Mouse (Mus musculus): ENCODE measurements at regions not wholly inside any gene's neighbourhood (a gene's known extent, or its start where the extent isn't known, plus 50 kb on each side); places are given as distances from the start of the nearest gene placed in this dataset.
A peak's percentile ranks its signal among the peaks of the same experiment; 100 is the strongest.

DNA sequence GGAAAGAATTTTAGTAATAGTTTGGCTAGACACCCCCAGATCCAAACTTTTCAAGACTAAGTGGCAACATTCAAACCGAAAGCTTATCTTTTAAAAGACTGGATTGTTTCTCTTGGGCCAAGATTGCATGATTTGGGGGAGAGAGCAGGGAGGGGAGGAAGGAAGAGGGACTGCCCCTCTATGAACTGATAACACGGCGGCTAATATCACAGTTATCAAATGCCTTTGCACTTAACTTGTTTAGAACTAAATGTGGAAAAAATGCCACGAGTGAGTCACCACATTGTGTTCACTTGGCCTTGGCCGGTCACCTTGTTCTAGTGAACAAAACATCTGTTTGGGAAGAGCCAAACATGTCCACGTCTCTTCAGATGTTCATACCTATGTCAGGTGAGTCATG is 92.3 kb downstream of the Tes start:
- Histone ChIP-seq H3K4me1 (replicated peaks; ENCODE audit: control insufficient read depth, insufficient read depth, low read length) (no peaks in the 10 kb centered on the region), H3K9me3 (ENCODE audit: control insufficient read depth, low read length) (no peaks in the 10 kb centered on the region), H3K4me2 (no peak overlapping the region), H3K9ac (ENCODE audit: low read depth, low read length) (no peak overlapping the region), H3K36me3 (ENCODE audit: control insufficient read depth, insufficient read depth, low read length) (no peaks in the 10 kb centered on the region), H3K27me3 (replicated peaks; ENCODE audit: control insufficient read depth, insufficient read depth, low read length) (no peaks in the 10 kb centered on the region), H3K4me3 (ENCODE audit: low read depth, low read length) (no peak overlapping the region), H3K27ac (ENCODE audit: low read depth, low read length) (no peak overlapping the region)
- ATAC-seq (replicated peaks; ENCODE audit: low FRiP score) (no peak), DNase-seq (ENCODE audit: low spot score) (no peak)
- 66% methylated on average over 6 of the region's 6 CpGs for WGBS

- Histone ChIP-seq H3K36me3 (ENCODE audit: control insufficient read depth, insufficient read depth, low read length) (no peaks in the 10 kb centered on the region), H3K4me3 (ENCODE audit: low read depth, low read length) (no peak overlapping the region), H3K4me2 (no peak overlapping the region), H3K27ac (ENCODE audit: low read depth, low read length) (no peak overlapping the region), H3K9me3 (ENCODE audit: control insufficient read depth, low read length) (no peaks in the 10 kb centered on the region), H3K4me1 (replicated peaks; ENCODE audit: control insufficient read depth, insufficient read depth, low read length) (no peaks in the 10 kb centered on the region), H3K27me3 (replicated peaks; ENCODE audit: control insufficient read depth, insufficient read depth, low read length) (no peaks in the 10 kb centered on the region), H3K9ac (ENCODE audit: low read depth, low read length) (no peak overlapping the region)
- WGBS = 78% methylated on average over 18 of the region's 18 CpGs
- DNase-seq (ENCODE audit: low spot score) (no peak), ATAC-seq (replicated peaks; ENCODE audit: low FRiP score) (no peak)
Measured at GRCm38 (mm10) chr6:17169971-17170781, 105.2 kb downstream of the Tes start.

- no peaks in the 10 kb centered on the region for H3K36me3 ChIP-seq (ENCODE audit: control insufficient read depth, insufficient read depth, low read length)
- no peak for ATAC-seq (replicated peaks; ENCODE audit: low FRiP score)
- 57% methylated on average over 7 of the region's 7 CpGs for WGBS
Measured at GRCm38 (mm10) chr6:17170782-17171272, 105.9 kb downstream of the Tes start.

DNA sequence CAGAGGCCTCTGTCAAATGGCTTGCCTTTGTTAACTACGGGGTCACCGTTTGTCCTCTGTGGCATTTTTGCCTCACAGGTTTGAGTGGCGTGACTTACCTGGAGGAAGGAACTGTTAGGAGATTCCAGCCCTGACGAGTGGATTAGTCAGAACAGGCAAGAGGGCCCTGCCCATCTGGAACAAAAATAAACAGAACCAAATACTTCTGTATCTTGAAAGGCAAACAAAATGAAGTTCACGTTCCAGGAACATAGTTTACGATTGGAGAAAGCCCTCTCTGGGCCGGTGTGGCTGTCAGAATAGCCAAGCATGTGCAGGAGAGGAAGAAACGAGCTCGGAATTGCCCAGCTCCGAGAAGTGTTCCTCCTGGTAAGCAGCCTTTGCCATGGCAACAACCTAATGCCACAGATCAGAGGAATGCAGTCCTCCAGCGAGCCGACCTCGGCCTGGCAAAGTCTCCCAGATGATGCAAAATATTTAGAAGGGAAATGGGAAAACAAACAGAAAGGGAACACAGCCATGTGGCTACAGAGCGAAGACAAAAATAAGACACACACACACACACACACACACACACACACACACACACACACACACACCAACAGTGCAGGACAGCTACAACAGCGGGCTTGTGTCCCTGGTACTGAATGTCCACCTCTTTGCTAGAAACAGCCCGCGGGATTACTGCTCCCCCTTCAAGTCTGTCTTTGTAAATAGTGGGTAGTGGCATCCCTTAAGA is 106.5 kb downstream of the Tes start:
- Histone ChIP-seq H3K27ac (ENCODE audit: low read depth, low read length) (no peak overlapping the region), H3K27me3 (replicated peaks; ENCODE audit: control insufficient read depth, insufficient read depth, low read length) (no peaks in the 10 kb centered on the region), H3K4me2 (0 out of 2 replicates have a peak overlapping the region, but pooled peaks have one; percentile 4), H3K9ac (ENCODE audit: low read depth, low read length) (no peak overlapping the region), H3K4me3 (ENCODE audit: low read depth, low read length) (no peak overlapping the region), H3K36me3 (ENCODE audit: control insufficient read depth, insufficient read depth, low read length) (no peaks in the 10 kb centered on the region), H3K9me3 (ENCODE audit: control insufficient read depth, low read length) (no peaks in the 10 kb centered on the region), H3K4me1 (replicated peaks; ENCODE audit: control insufficient read depth, insufficient read depth, low read length) (no peaks in the 10 kb centered on the region)
- WGBS = 53% methylated on average over 17 of the region's 17 CpGs
- ATAC-seq (replicated peaks; ENCODE audit: low FRiP score) = no peak
- DNase-seq (ENCODE audit: low spot score) = no peak

More at GRCm38 (mm10) chr6:17170782-17171272, 105.9 kb downstream of the Tes start:
- H3K4me1 ChIP-seq (replicated peaks; ENCODE audit: control insufficient read depth, insufficient read depth, low read length) = no peaks in the 10 kb centered on the region
- no peak overlapping the region for H3K27ac ChIP-seq (ENCODE audit: low read depth, low read length)
- no peak for DNase-seq (ENCODE audit: low spot score)
- no peak overlapping the region for H3K4me2 ChIP-seq
- no peaks in the 10 kb centered on the region for H3K27me3 ChIP-seq (replicated peaks; ENCODE audit: control insufficient read depth, insufficient read depth, low read length)
- H3K9ac ChIP-seq (ENCODE audit: low read depth, low read length) = no peak overlapping the region
- no peak overlapping the region for H3K4me3 ChIP-seq (ENCODE audit: low read depth, low read length)
- no peaks in the 10 kb centered on the region for H3K9me3 ChIP-seq (ENCODE audit: control insufficient read depth, low read length)

- WGBS = 70% methylated on average over 1 of the region's 1 CpGs
Measured at GRCm38 (mm10) chr6:17172050-17172449, 107.1 kb downstream of the Tes start.

GRCm38 (mm10) chr6:17177153-17177552 is 103.8 kb upstream of the Cav2 start:
- Histone ChIP-seq H3K36me3 (ENCODE audit: control insufficient read depth, insufficient read depth, low read length) (no peaks in the 10 kb centered on the region), H3K9me3 (ENCODE audit: control insufficient read depth, low read length) (no peaks in the 10 kb centered on the region), H3K27me3 (replicated peaks; ENCODE audit: control insufficient read depth, insufficient read depth, low read length) (no peaks in the 10 kb centered on the region), H3K4me1 (replicated peaks; ENCODE audit: control insufficient read depth, insufficient read depth, low read length) (no peaks in the 10 kb centered on the region), H3K9ac (ENCODE audit: low read depth, low read length) (no peak overlapping the region), H3K4me2 (no peak overlapping the region), H3K4me3 (ENCODE audit: low read depth, low read length) (no peak overlapping the region), H3K27ac (ENCODE audit: low read depth, low read length) (no peak overlapping the region)
- 49% methylated on average over 7 of the region's 7 CpGs for WGBS
- ATAC-seq (replicated peaks; ENCODE audit: low FRiP score) = no peak
- no peak for DNase-seq (ENCODE audit: low spot score)

More at GRCm38 (mm10) chr6:17172050-17172449, 107.1 kb downstream of the Tes start:
- Histone ChIP-seq H3K27ac (ENCODE audit: low read depth, low read length) (no peak overlapping the region), H3K36me3 (ENCODE audit: control insufficient read depth, insufficient read depth, low read length) (no peaks in the 10 kb centered on the region), H3K9me3 (ENCODE audit: control insufficient read depth, low read length) (no peaks in the 10 kb centered on the region), H3K4me1 (replicated peaks; ENCODE audit: control insufficient read depth, insufficient read depth, low read length) (no peaks in the 10 kb centered on the region), H3K4me2 (no peak overlapping the region), H3K4me3 (ENCODE audit: low read depth, low read length) (no peak overlapping the region), H3K27me3 (replicated peaks; ENCODE audit: control insufficient read depth, insufficient read depth, low read length) (no peaks in the 10 kb centered on the region), H3K9ac (ENCODE audit: low read depth, low read length) (no peak overlapping the region)
- DNase-seq (ENCODE audit: low spot score) (no peak), ATAC-seq (replicated peaks; ENCODE audit: low FRiP score) (no peak)

GRCm38 (mm10) chr6:17179476-17179875 is 101.5 kb upstream of the Cav2 start:
- Histone ChIP-seq H3K9me3 (ENCODE audit: control insufficient read depth, low read length) (no peaks in the 10 kb centered on the region), H3K36me3 (ENCODE audit: control insufficient read depth, insufficient read depth, low read length) (no peaks in the 10 kb centered on the region), H3K4me1 (replicated peaks; ENCODE audit: control insufficient read depth, insufficient read depth, low read length) (no peaks in the 10 kb centered on the region), H3K4me3 (ENCODE audit: low read depth, low read length) (no peak overlapping the region), H3K9ac (ENCODE audit: low read depth, low read length) (no peak overlapping the region), H3K4me2 (no peak overlapping the region), H3K27ac (ENCODE audit: low read depth, low read length) (no peak overlapping the region), H3K27me3 (replicated peaks; ENCODE audit: control insufficient read depth, insufficient read depth, low read length) (no peaks in the 10 kb centered on the region)
- WGBS = 62% methylated on average over 1 of the region's 1 CpGs
- DNase-seq (ENCODE audit: low spot score) (no peak), ATAC-seq (replicated peaks; ENCODE audit: low FRiP score) (no peak)

- 87% methylated on average over 5 of the region's 5 CpGs for WGBS
- H3K27ac ChIP-seq (ENCODE audit: low read depth, low read length) = no peak overlapping the region
- no peak overlapping the region for H3K9ac ChIP-seq (ENCODE audit: low read depth, low read length)
Measured at GRCm38 (mm10) chr6:17186604-17187003, 94.4 kb upstream of the Cav2 start.

More at GRCm38 (mm10) chr6:17186604-17187003, 94.4 kb upstream of the Cav2 start:
- H3K27me3 ChIP-seq (replicated peaks; ENCODE audit: control insufficient read depth, insufficient read depth, low read length) = no peaks in the 10 kb centered on the region
- H3K9me3 ChIP-seq (ENCODE audit: control insufficient read depth, low read length) = no peaks in the 10 kb centered on the region
- H3K4me2 ChIP-seq = no peak overlapping the region
- H3K4me3 ChIP-seq (ENCODE audit: low read depth, low read length) = no peak overlapping the region
- DNase-seq (ENCODE audit: low spot score) = no peak
- H3K4me1 ChIP-seq (replicated peaks; ENCODE audit: control insufficient read depth, insufficient read depth, low read length) = no peaks in the 10 kb centered on the region
- no peaks in the 10 kb centered on the region for H3K36me3 ChIP-seq (ENCODE audit: control insufficient read depth, insufficient read depth, low read length)
- ATAC-seq (replicated peaks; ENCODE audit: low FRiP score) = no peak
